Mouse (Mus musculus): ENCODE measurements around the gene Myo3b. TPM values are rescaled to one million over a fixed set of nuclear protein-coding genes. Genes with fewer than 3 reads are reported as not detected.

The Myo3b gene
- 0.62 TPM for total RNA-seq (2023)

DNA sequence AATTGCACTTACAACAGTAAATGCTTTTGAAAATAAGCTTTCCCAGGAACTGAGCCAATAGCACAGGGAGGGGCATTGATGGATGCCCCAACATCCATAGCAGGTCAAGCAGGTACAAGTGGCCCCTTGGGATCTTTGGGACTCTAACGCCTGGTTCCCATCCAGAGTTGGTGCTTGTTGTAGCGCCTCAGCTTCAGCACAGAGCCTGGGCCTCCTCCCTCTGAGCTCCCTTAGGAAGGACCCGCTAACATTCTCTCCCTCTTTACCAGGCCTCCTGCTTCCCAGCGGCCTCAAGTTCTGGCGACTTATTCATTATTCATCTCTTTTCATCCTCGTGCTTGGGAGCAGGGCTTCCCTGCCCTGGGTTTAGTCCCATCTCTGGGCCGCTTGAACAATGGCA is at the start of gene Myo3b:
TSS of gene Myo3b (plus strand) at position 375 of the 400 bp plus-strand sequence.

Other genes with a start within 250 kb of the Myo3b start
- 2.0 TPM for gene Ccdc173, start 249.6 kb upstream of the Myo3b start, total RNA-seq (2023)
- gene Phospho2, start 249.5 kb upstream of the Myo3b start, total RNA-seq (2023) = 27.1 TPM
- not detected for gene Klhl23, start 217.2 kb upstream of the Myo3b start, total RNA-seq (2023)
- gene Ssb, start 177.6 kb upstream of the Myo3b start, total RNA-seq (2023) = 176 TPM
- gene Mettl5, start 153.5 kb upstream of the Myo3b start, total RNA-seq (2023) = 17.4 TPM
- 77.0 TPM for gene Ubr3, start 141.9 kb upstream of the Myo3b start, total RNA-seq (2023)